Mouse (Mus musculus) heart, embryonic 12.5 days (tissue): ENCODE data around the gene Galnt18. TPM values are rescaled to one million over a fixed set of nuclear protein-coding genes. Genes with fewer than 3 reads are reported as not detected.

Source experiments
- ATAC-seq: fragments of 200-750 bp; cut with Nextera tagmentation; 2 replicates; pipeline ENCODE4 v1.8.0; 2017; ENCODE audit warnings: moderate TSS enrichment, moderate library complexity; ENCODE audit not compliant: insufficient number of reproducible peaks, low FRiP score
- H3K27ac ChIP-seq: fragments of 300-500 bp; sonication (generic); 2 replicates; pipeline ENCODE4 v1.5.1; 2016; ENCODE audit warnings: mild to moderate bottlenecking, moderate library complexity; ENCODE audit not compliant: poor library complexity, severe bottlenecking
- H3K27me3 ChIP-seq: fragments of 300-500 bp; sonication (generic); replicated peaks from 2 replicates; pipeline ENCODE4 v1.6.1; 2016; ENCODE audit warnings: mild to moderate bottlenecking, moderate library complexity
- H3K36me3 ChIP-seq: fragments of 300-500 bp; sonication (generic); 2 replicates; pipeline ENCODE4 v1.6.1; 2016; ENCODE audit warnings: mild to moderate bottlenecking, moderate library complexity
- H3K4me1 ChIP-seq: fragments of 300-500 bp; sonication (generic); replicated peaks from 2 replicates; pipeline ENCODE4 v1.6.1; 2016; ENCODE audit warnings: mild to moderate bottlenecking
- H3K4me2 ChIP-seq: fragments of 300-500 bp; sonication (generic); 2 replicates; pipeline ENCODE4 v1.6.1; 2016; ENCODE audit warnings: mild to moderate bottlenecking, moderate library complexity
- H3K4me3 ChIP-seq: fragments of 300-500 bp; sonication (generic); 2 replicates; pipeline ENCODE4 v1.5.1; 2016; ENCODE audit warnings: mild to moderate bottlenecking
- H3K9ac ChIP-seq: fragments of 300-500 bp; sonication (generic); 2 replicates; pipeline ENCODE4 v1.6.1; 2016; ENCODE audit warnings: mild to moderate bottlenecking, moderate library complexity
- H3K9me3 ChIP-seq: fragments of 300-500 bp; sonication (generic); replicated peaks from 2 replicates; pipeline ENCODE4 v1.6.1; 2016; ENCODE audit warnings: mild to moderate bottlenecking, moderate library complexity
- WGBS: fragments of 180-500 bp; shearing (Covaris S2); methylation state at CpG from one replicate; pipeline ENCODE4 v1.1.7; 2016; 5-methylcytosine and 5-hydroxymethylcytosine counted together
- polyA plus RNA-seq: library from polyadenylated mRNA; unstranded; fragments of >200 nt; fragmentation: Nextera tagmentation; extraction: Ambion mirVana; gene quantifications from 2 replicates; pipeline ENCODE4 v1.2.1, GENCODE M21; 2016

Gene Galnt18
- polyA plus RNA-seq, 1 experiment from 2014 or later: 11.1 TPM

DNA sequence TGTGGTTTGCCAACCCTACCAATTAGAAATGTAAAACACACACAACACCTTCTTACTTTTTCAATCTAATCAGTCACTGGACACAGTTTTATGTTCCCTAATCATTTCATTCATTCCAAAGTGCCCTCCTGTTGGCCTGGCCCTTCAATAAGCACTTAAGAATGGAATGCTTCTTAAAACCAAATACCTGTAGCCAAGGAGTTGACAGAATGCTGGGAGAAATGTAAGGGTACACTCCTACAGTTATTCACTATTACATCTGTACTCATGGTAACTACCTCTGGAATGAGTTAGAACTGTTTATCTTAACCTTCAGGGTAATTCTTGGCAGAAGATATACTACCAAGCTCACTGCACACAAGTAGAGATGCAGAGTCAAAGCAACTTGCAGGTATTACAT, 15.3 kb upstream of the Galnt18 start:
- Histone ChIP-seq H3K9me3 (no peaks in the 10 kb centered on the region), H3K36me3 (no peaks in the 10 kb centered on the region), H3K27me3 (peaks cover 9% of the 10 kb centered on the region; the same call in 1 of the 2 replicates), H3K9ac (no peak overlapping the region), H3K27ac (no peak overlapping the region), H3K4me1 (peaks cover 12% of the 10 kb centered on the region), H3K4me2 (no peak overlapping the region), H3K4me3 (no peak overlapping the region)
- ATAC-seq: no peak

DNA sequence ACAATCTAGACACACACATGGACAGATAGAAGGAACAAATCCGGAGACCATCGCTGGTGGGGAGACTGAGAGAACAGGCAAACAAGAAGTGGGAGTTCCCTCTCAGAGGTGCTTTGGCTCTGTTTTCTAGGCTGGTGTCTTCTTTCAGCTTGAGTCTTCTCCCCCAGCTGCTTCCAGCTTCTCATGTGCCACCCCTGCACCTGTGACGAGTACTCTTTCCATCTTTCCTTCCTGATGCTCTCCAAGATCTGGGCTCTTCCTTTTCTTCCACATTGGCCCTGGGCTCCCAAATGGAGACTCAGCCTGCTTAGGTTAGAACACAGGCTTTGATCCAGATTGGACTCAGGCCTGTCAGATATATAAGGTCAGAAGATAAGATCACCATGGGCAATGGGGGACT, 12.4 kb upstream of the Galnt18 start:
- H3K9me3 ChIP-seq: no peaks in the 10 kb centered on the region
- no peak overlapping the region for H3K27ac ChIP-seq
- H3K4me2 ChIP-seq: no peak overlapping the region
- H3K27me3 ChIP-seq: peaks cover 9% of the 10 kb centered on the region; the same call in 1 of the 2 replicates
- H3K4me1 ChIP-seq: no peaks in the 10 kb centered on the region
- H3K4me3 ChIP-seq: no peak overlapping the region
- no peak for ATAC-seq
- 81% methylated on average over 3 of the region's 3 CpGs for WGBS
- no peaks in the 10 kb centered on the region for H3K36me3 ChIP-seq
- H3K9ac ChIP-seq: no peak overlapping the region

GRCm38 (mm10) chr7:111791347-111791746, 11.6 kb upstream of the Galnt18 start:
- no peak for ATAC-seq
- Histone ChIP-seq H3K27ac (no peak overlapping the region), H3K4me3 (no peak overlapping the region), H3K4me2 (no peak overlapping the region), H3K27me3 (peaks cover 9% of the 10 kb centered on the region; the same call in 1 of the 2 replicates), H3K4me1 (no peaks in the 10 kb centered on the region), H3K36me3 (no peaks in the 10 kb centered on the region), H3K9me3 (no peaks in the 10 kb centered on the region), H3K9ac (no peak overlapping the region)
- WGBS: 71% methylated on average over 6 of the region's 6 CpGs

GRCm38 (mm10) chr7:111787921-111788320, 8.1 kb upstream of the Galnt18 start:
- ATAC-seq: no peak
- H3K27me3 ChIP-seq: no peaks in the 10 kb centered on the region
- no peak overlapping the region for H3K27ac ChIP-seq
- no peak overlapping the region for H3K4me2 ChIP-seq
- no peaks in the 10 kb centered on the region for H3K36me3 ChIP-seq
- H3K4me3 ChIP-seq: no peak overlapping the region
- WGBS: 56% methylated on average over 2 of the region's 2 CpGs
- no peaks in the 10 kb centered on the region for H3K9me3 ChIP-seq
- no peak overlapping the region for H3K9ac ChIP-seq
- H3K4me1 ChIP-seq: no peaks in the 10 kb centered on the region

- Histone ChIP-seq H3K4me3 (no peak overlapping the region), H3K9me3 (no peaks in the 10 kb centered on the region), H3K36me3 (no peaks in the 10 kb centered on the region), H3K27ac (no peak overlapping the region), H3K9ac (no peak overlapping the region), H3K4me2 (no peak overlapping the region), H3K27me3 (0 out of 2 replicates have a peak, but pooled peaks cover 9% of the 10 kb centered on the region), H3K4me1 (no peaks in the 10 kb centered on the region)
- 82% methylated on average over 8 of the region's 8 CpGs for WGBS
- ATAC-seq: no peak
These were observed 5.7 kb upstream of the Galnt18 start for GRCm38 (mm10) chr7:111785478-111785877.

DNA sequence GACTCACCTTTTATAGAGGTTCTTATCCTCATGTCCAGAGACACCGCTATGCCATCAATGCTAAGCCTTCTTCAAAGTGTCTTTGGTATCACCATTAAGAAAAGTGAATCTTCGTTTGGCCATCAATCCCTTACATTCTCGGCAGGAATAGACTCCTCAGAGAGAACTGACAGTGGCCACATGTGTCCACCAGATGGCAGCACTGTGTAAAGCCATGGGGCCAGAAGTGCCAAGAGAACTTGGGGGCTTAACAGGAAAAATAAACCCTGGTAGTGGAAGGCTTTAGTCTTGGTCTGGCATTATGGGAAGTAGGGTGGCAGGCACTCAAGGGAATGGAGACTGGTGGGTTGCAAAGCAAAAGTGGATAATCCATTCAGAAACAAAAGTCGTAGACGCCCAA, 2.3 kb upstream of the Galnt18 start:
- Histone ChIP-seq H3K27me3 (peaks cover 30% of the 10 kb centered on the region), H3K4me3 (no peak overlapping the region), H3K36me3 (no peaks in the 10 kb centered on the region), H3K4me2 (no peak overlapping the region), H3K27ac (no peak overlapping the region), H3K9ac (no peak overlapping the region), H3K9me3 (no peaks in the 10 kb centered on the region), H3K4me1 (peaks cover 8% of the 10 kb centered on the region)
- 45% methylated on average over 5 of the region's 5 CpGs for WGBS
- ATAC-seq: no peak

DNA sequence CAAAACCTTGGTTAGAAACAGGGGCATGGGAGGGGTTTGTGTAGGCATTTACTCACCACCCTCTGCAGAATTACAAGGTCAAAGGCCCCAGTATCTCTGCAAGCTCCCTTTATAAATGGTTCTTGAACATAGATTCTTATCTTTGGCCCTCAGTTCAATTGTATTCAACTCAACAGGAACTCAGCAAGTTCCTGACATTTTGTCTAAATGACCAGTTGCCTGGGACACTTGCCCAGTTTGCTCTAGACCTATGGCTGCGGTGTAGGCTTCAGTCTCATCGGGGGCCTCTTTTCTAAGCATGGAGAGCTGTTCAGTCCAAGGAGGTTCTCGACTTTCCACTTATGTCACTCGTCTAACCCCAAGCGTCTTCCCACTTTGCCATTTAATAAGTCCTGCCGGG, 1.5 kb upstream of the Galnt18 start:
- H3K27me3 ChIP-seq: peaks cover 33% of the 10 kb centered on the region
- 76% methylated on average over 6 of the region's 6 CpGs for WGBS
- H3K4me2 ChIP-seq: no peak overlapping the region
- H3K9ac ChIP-seq: no peak overlapping the region
- H3K4me1 ChIP-seq: peaks cover 10% of the 10 kb centered on the region
- H3K9me3 ChIP-seq: no peaks in the 10 kb centered on the region
- no peak for ATAC-seq
- H3K36me3 ChIP-seq: no peaks in the 10 kb centered on the region
- no peak overlapping the region for H3K27ac ChIP-seq
- H3K4me3 ChIP-seq: no peak overlapping the region

GRCm38 (mm10) chr7:111778789-111779503, 831 bp downstream of the Galnt18 start:
- Histone ChIP-seq H3K4me2 (peak overlapping the region; percentile 97), H3K27ac (no peak overlapping the region), H3K4me3 (peak overlapping the region; percentile 53), H3K27me3 (peaks cover 33% of the 10 kb centered on the region), H3K9ac (peak overlapping the region; percentile 77), H3K9me3 (no peaks in the 10 kb centered on the region), H3K36me3 (no peaks in the 10 kb centered on the region), H3K4me1 (peaks cover 11% of the 10 kb centered on the region)
- 23% methylated on average over 27 of the region's 27 CpGs for WGBS
- peak; percentile 9; the same call in 1 of the 2 replicates for ATAC-seq

GRCm38 (mm10) chr7:111778212-111778611, 1.6 kb downstream of the Galnt18 start:
- no peak overlapping the region for H3K27ac ChIP-seq
- peaks cover 11% of the 10 kb centered on the region for H3K4me1 ChIP-seq
- H3K9ac ChIP-seq: 0 out of 2 replicates have a peak overlapping the region, but pooled peaks have one; percentile 77
- no peak for ATAC-seq
- no peaks in the 10 kb centered on the region for H3K9me3 ChIP-seq
- H3K27me3 ChIP-seq: peaks cover 33% of the 10 kb centered on the region
- peak overlapping the region; percentile 53 for H3K4me3 ChIP-seq
- peak overlapping the region; percentile 97 for H3K4me2 ChIP-seq
- WGBS: 72% methylated on average over 7 of the region's 7 CpGs
- H3K36me3 ChIP-seq: no peaks in the 10 kb centered on the region

DNA sequence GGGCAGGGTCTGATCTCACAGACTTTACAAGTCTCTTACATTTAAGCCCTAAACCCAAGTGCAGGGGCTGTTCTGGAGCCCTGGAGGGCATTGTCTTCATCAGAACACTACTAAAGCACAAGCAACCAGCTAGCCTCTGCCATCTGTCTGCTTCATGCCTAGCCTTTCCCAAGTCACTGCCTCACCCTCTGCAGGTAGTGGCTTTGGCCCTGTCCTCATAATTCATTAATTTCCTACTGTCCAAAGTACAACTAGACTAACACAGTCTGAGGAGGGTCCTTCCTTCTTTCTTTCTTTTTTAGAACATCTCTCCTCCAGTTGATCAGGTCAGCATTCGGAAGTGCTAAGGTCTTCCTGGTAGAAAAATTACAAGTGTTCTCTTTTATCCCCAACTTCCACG, 2.6 kb downstream of the Galnt18 start:
- Histone ChIP-seq H3K4me3 (no peak overlapping the region), H3K9ac (no peak overlapping the region), H3K4me1 (peaks cover 11% of the 10 kb centered on the region), H3K9me3 (no peaks in the 10 kb centered on the region), H3K27ac (no peak overlapping the region), H3K36me3 (no peaks in the 10 kb centered on the region), H3K4me2 (peak overlapping the region; percentile 97; the same call in 1 of the 2 replicates), H3K27me3 (peaks cover 33% of the 10 kb centered on the region)
- no peak for ATAC-seq
- 82% methylated on average over 2 of the region's 2 CpGs for WGBS

DNA sequence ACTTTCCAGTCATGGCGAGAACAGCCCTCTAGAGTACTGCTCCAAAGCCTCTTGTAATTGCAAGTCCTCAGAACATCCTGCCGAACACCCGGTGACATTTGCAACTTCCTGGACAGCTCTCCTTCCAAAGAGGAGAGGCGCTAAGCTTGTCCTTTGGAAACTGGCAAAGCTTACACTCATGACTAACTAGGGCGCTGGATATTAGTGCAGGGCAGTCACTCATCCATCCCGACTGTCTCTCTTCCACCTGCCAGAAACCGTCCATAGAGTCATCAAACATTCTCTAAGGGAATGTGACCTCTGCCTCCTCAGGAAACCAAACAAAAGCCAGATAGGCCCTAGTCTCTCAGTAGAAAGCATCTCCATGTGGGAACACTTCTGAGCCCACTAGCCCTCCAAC, 3.6 kb downstream of the Galnt18 start:
- peaks cover 31% of the 10 kb centered on the region for H3K27me3 ChIP-seq
- H3K9me3 ChIP-seq: no peaks in the 10 kb centered on the region
- H3K27ac ChIP-seq: no peak overlapping the region
- H3K4me1 ChIP-seq: peaks cover 11% of the 10 kb centered on the region
- no peak overlapping the region for H3K9ac ChIP-seq
- 67% methylated on average over 7 of the region's 7 CpGs for WGBS
- H3K36me3 ChIP-seq: no peaks in the 10 kb centered on the region
- no peak overlapping the region for H3K4me3 ChIP-seq
- 0 out of 2 replicates have a peak overlapping the region, but pooled peaks have one; percentile 11 for H3K4me2 ChIP-seq
- ATAC-seq: no peak

- no peaks in the 10 kb centered on the region for H3K9me3 ChIP-seq
- no peak overlapping the region for H3K9ac ChIP-seq
- no peak overlapping the region for H3K27ac ChIP-seq
- 78% methylated on average over 2 of the region's 2 CpGs for WGBS
- no peaks in the 10 kb centered on the region for H3K36me3 ChIP-seq
- H3K27me3 ChIP-seq: peaks cover 11% of the 10 kb centered on the region; the same call in 1 of the 2 replicates
- no peak overlapping the region for H3K4me3 ChIP-seq
- H3K4me1 ChIP-seq: peaks cover 3% of the 10 kb centered on the region; the same call in 1 of the 2 replicates
- no peak overlapping the region for H3K4me2 ChIP-seq
- no peak for ATAC-seq
These were observed 7.4 kb downstream of the Galnt18 start for GRCm38 (mm10) chr7:111772398-111772797.
